Mouse (Mus musculus): ENCODE results near the gene Cnfn. TPM values are rescaled to one million over a fixed set of nuclear protein-coding genes. Genes with fewer than 3 reads are reported as not detected.
A peak's percentile ranks its signal among the peaks of the same experiment; 100 is the strongest.

The Cnfn gene
- polyA plus RNA-seq, 1 experiment, result not detected

DNA sequence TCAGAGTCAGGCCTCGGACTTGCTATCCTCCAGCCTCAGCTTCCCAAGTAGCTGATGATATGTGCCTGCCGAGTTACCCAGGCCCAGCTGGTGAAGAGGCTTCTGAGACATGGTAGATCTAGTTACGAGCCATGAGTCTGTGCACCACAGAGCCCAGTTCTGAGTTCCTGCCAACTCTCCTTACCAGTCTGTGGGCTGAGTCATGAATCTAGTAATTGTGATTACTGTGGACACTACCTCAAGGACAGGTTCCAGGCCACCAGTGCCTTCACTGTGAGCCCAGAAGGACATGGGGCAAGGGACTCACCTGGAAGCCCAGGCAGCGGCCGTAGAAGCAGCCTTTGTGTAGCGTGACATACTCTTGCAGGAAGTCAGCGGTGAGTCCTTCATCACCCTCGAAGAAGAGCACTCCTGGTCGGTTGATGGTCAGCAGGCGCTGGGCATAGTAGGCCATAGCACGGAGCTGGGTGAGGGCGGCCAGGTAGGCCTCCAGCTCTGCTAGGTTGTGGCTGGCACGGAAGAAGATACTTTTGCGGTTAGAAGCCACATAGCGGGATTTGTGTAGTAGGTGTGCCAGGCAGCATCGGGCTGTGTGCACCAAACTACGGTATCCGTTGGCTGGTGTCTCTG, 18.4 kb upstream of the Cnfn start:
- no peak for TF ChIP-seq POLR2A (IDR thresholded peaks at IDR 0.05; ENCODE audit: borderline replicate concordance, insufficient read depth, low read length)
- TF ChIP-seq CTCF (IDR thresholded peaks at IDR 0.05; ENCODE audit: borderline replicate concordance, insufficient read depth, low read depth, low read length), result no peak
- peak; percentile 23 to 52 for DNase-seq
- 72% methylated on average over 18 of the region's 18 CpGs for WGBS
- Histone ChIP-seq H3K4me1 (ENCODE audit: control insufficient read depth, insufficient read depth, low read length) (peaks cover 65% of the 10 kb centered on the region), H3K27me3 (ENCODE audit: control insufficient read depth, insufficient read depth, low read length) (no peaks in the 10 kb centered on the region), H3K4me3 (replicated peaks; ENCODE audit: insufficient read depth, low read depth, low read length) (no peak overlapping the region), H3K27ac (ENCODE audit: insufficient read depth, low read length) (no peak overlapping the region)

DNA sequence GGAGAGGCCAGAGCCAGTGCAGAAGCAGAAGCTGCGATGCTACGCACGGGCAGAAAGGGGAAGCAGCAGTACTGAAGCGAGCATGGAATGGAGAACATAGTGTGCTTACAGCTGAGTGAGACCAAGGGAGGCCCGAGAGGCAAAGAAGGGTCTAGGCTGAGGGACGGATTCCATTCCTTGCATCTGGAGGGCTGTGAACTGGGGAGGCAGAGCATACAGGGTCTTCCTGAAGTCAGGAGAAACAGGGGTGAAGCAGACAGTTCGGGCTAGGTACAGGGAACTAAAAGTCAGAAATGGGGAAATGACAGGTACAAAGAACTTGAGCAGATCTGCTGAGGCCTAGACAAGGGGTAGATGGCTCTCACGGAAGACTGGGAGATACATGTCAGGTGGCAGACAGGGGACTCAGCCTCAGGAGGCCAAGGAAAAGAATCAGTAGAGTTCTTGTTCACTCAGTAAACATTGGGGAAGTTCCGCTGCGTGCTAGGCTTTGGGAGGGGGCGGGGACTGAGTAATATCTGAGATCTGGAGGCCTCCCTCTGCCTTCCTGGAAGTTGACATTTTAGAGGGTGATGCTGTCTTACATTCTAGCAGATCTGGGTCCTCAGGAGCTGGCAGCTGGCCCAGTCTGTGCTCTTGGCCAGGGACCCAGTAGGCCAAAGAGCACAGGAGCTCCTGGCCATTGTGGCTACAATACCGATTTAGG, 16.5 kb upstream of the Cnfn start:
- Histone ChIP-seq H3K27ac (ENCODE audit: insufficient read depth, low read length) (peak overlapping the region; percentile 59; the same call in 1 of the 2 replicates), H3K4me3 (replicated peaks; ENCODE audit: insufficient read depth, low read depth, low read length) (no peak overlapping the region), H3K4me1 (ENCODE audit: control insufficient read depth, insufficient read depth, low read length) (peaks cover 59% of the 10 kb centered on the region), H3K27me3 (ENCODE audit: control insufficient read depth, insufficient read depth, low read length) (no peaks in the 10 kb centered on the region)
- DNase-seq, result peak; percentile 86 to 91
- 48% methylated on average over 12 of the region's 12 CpGs for WGBS
- TF ChIP-seq CTCF (IDR thresholded peaks at IDR 0.05; ENCODE audit: borderline replicate concordance, insufficient read depth, low read depth, low read length), result no peak
- TF ChIP-seq POLR2A (IDR thresholded peaks at IDR 0.05; ENCODE audit: borderline replicate concordance, insufficient read depth, low read length), result no peak

DNA sequence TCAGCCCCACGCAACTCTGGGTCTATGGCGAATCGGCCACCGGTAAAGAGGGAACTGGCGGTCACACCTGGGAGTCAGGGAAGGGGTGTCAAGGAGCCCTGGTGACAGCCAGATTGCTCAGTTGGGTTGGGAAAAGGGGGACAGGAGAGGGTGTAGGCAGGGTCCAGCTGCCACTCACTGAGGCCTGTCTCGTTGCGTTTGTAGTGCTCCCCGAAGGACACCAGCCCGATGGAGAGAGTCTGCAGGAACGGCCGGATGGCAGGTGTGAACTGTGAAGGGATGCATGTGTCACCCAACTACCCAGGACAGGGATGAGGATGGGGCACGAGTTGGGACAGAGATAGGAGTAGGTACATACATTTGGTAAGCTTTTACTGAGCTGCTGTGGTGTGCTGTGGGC, 15.7 kb upstream of the Cnfn start:
- Histone ChIP-seq H3K27me3 (ENCODE audit: control insufficient read depth, insufficient read depth, low read length) (no peaks in the 10 kb centered on the region), H3K27ac (ENCODE audit: insufficient read depth, low read length) (no peak overlapping the region)

DNA sequence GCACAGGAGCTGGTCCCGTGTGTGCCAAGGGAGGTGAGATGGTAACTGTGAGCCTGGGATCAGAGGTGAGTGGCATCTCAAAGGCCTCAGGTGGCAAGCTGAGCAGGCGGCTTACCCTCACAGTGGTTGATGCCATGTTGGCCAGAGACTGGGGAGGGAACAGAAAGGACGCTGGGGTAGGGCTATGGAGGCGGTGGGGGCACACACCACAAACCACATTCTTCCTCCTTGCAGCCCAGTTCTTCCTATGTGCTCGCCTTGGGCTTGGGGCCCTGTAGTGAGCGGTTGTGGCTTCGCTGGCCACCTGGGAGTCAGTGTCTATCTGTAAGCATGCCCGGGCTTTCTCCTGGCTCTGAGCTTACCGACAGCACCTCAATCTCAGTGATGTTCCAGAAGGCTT, 15.3 kb upstream of the Cnfn start:
- no peak for DNase-seq
- 76% methylated on average over 9 of the region's 9 CpGs for WGBS
- TF ChIP-seq POLR2A (IDR thresholded peaks at IDR 0.05; ENCODE audit: borderline replicate concordance, insufficient read depth, low read length), result no peak
- no peak for TF ChIP-seq CTCF (IDR thresholded peaks at IDR 0.05; ENCODE audit: borderline replicate concordance, insufficient read depth, low read depth, low read length)
- Histone ChIP-seq H3K4me1 (ENCODE audit: control insufficient read depth, insufficient read depth, low read length) (peaks cover 51% of the 10 kb centered on the region), H3K27me3 (ENCODE audit: control insufficient read depth, insufficient read depth, low read length) (no peaks in the 10 kb centered on the region), H3K4me3 (replicated peaks; ENCODE audit: insufficient read depth, low read depth, low read length) (no peak overlapping the region), H3K27ac (ENCODE audit: insufficient read depth, low read length) (no peak overlapping the region)

More for the DNA sequence above, 15.7 kb upstream of the Cnfn start:
- H3K4me1 ChIP-seq (ENCODE audit: control insufficient read depth, insufficient read depth, low read length), result peaks cover 53% of the 10 kb centered on the region
- peak in 1 of 2 experiments; percentile 19 for DNase-seq
- WGBS, result 88% methylated on average over 12 of the region's 12 CpGs
- no peak overlapping the region for H3K4me3 ChIP-seq (replicated peaks; ENCODE audit: insufficient read depth, low read depth, low read length)
- TF ChIP-seq POLR2A (IDR thresholded peaks at IDR 0.05; ENCODE audit: borderline replicate concordance, insufficient read depth, low read length) (no peak), CTCF (IDR thresholded peaks at IDR 0.05; ENCODE audit: borderline replicate concordance, insufficient read depth, low read depth, low read length) (no peak)

GRCm38 (mm10) chr7:25384318-25384717, 14.8 kb upstream of the Cnfn start:
- no peak for DNase-seq
- peaks cover 51% of the 10 kb centered on the region for H3K4me1 ChIP-seq (ENCODE audit: control insufficient read depth, insufficient read depth, low read length)
- H3K27me3 ChIP-seq (ENCODE audit: control insufficient read depth, insufficient read depth, low read length), result no peaks in the 10 kb centered on the region
- H3K4me3 ChIP-seq (replicated peaks; ENCODE audit: insufficient read depth, low read depth, low read length), result no peak overlapping the region
- no peak overlapping the region for H3K27ac ChIP-seq (ENCODE audit: insufficient read depth, low read length)
- 80% methylated on average over 13 of the region's 13 CpGs for WGBS
- TF ChIP-seq CTCF (IDR thresholded peaks at IDR 0.05; ENCODE audit: borderline replicate concordance, insufficient read depth, low read depth, low read length), result no peak
- no peak for TF ChIP-seq POLR2A (IDR thresholded peaks at IDR 0.05; ENCODE audit: borderline replicate concordance, insufficient read depth, low read length)

GRCm38 (mm10) chr7:25383891-25384290, 14.4 kb upstream of the Cnfn start:
- H3K4me3 ChIP-seq (replicated peaks; ENCODE audit: insufficient read depth, low read depth, low read length), result no peak overlapping the region
- WGBS, result 31% methylated on average over 4 of the region's 4 CpGs
- no peaks in the 10 kb centered on the region for H3K27me3 ChIP-seq (ENCODE audit: control insufficient read depth, insufficient read depth, low read length)
- DNase-seq, result no peak
- H3K4me1 ChIP-seq (ENCODE audit: control insufficient read depth, insufficient read depth, low read length), result peaks cover 51% of the 10 kb centered on the region
- peak overlapping the region; percentile 12 for H3K27ac ChIP-seq (ENCODE audit: insufficient read depth, low read length)
- no peak for TF ChIP-seq POLR2A (IDR thresholded peaks at IDR 0.05; ENCODE audit: borderline replicate concordance, insufficient read depth, low read length)
- no peak for TF ChIP-seq CTCF (IDR thresholded peaks at IDR 0.05; ENCODE audit: borderline replicate concordance, insufficient read depth, low read depth, low read length)

DNA sequence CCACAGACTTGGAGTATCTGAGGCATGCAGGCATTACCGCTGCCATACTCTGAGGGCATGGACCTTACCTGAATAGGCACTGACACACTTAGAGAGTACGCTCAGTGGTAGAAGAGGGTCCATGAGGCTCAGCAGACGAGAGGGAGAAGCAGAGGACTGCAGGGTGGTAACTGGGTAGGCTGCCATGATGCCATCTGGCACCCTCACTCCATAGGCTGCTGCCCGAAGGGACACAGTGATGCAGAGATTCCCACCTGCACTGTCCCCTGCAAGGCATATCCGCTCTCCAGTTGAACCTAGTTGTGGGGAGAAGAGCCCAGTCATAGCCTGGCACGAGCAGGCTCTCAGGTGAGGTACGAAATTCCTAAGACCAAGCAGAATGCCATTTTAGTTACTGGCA, 13.9 kb upstream of the Cnfn start:
- Histone ChIP-seq H3K4me3 (replicated peaks; ENCODE audit: insufficient read depth, low read depth, low read length) (no peak overlapping the region), H3K27ac (ENCODE audit: insufficient read depth, low read length) (peak overlapping the region; percentile 12), H3K4me1 (ENCODE audit: control insufficient read depth, insufficient read depth, low read length) (peaks cover 51% of the 10 kb centered on the region), H3K27me3 (ENCODE audit: control insufficient read depth, insufficient read depth, low read length) (no peaks in the 10 kb centered on the region)
- 30% methylated on average over 7 of the region's 7 CpGs for WGBS
- DNase-seq, result no peak
- TF ChIP-seq POLR2A (IDR thresholded peaks at IDR 0.05; ENCODE audit: borderline replicate concordance, insufficient read depth, low read length) (no peak), CTCF (IDR thresholded peaks at IDR 0.05; ENCODE audit: borderline replicate concordance, insufficient read depth, low read depth, low read length) (no peak)

GRCm38 (mm10) chr7:25382541-25382940, 13.0 kb upstream of the Cnfn start:
- H3K27me3 ChIP-seq (ENCODE audit: control insufficient read depth, insufficient read depth, low read length), result no peaks in the 10 kb centered on the region
- no peak for DNase-seq
- H3K27ac ChIP-seq (ENCODE audit: insufficient read depth, low read length), result no peak overlapping the region
- H3K4me3 ChIP-seq (replicated peaks; ENCODE audit: insufficient read depth, low read depth, low read length), result no peak overlapping the region
- peaks cover 45% of the 10 kb centered on the region for H3K4me1 ChIP-seq (ENCODE audit: control insufficient read depth, insufficient read depth, low read length)
- TF ChIP-seq CTCF (IDR thresholded peaks at IDR 0.05; ENCODE audit: borderline replicate concordance, insufficient read depth, low read depth, low read length) (no peak), POLR2A (IDR thresholded peaks at IDR 0.05; ENCODE audit: borderline replicate concordance, insufficient read depth, low read length) (no peak)

Measured in cerebellum, adult 2 months (tissue).